Mouse (Mus musculus): Measurements from ENCODE around the gene Pten. TPM values are rescaled to one million over a fixed set of nuclear protein-coding genes. Genes with fewer than 3 reads are reported as not detected.

Pten gene
- total RNA-seq (2021): 100 to 1,000 TPM; 110 to 112 TPM
- long read RNA-seq, full-length matches to known transcripts: 56 of 72 reads
- long read RNA-seq, partial matches to known transcripts: 9 of 72 reads
- long read RNA-seq, other reads (novel, unspliced or antisense): 7 of 72 reads

- DNase-seq (ENCODE audit: low spot score in 2 of 2): peak; percentile 97 to 98
Measured at GRCm38 (mm10) chr19:32756900-32757725, at the start of gene Pten. TSS of gene Pten (plus strand) at chr19:32757497.

- DNase-seq (ENCODE audit: low spot score in 2 of 2): no peak
Measured at GRCm38 (mm10) chr19:32708996-32709395, 48.3 kb upstream of the Pten start.

GRCm38 (mm10) chr19:32710288-32710687, 47.0 kb upstream of the Pten start:
- no peak for DNase-seq (ENCODE audit: low spot score in 2 of 2)

GRCm38 (mm10) chr19:32711761-32712541, 45.3 kb upstream of the Pten start:
- peak; percentile 89 to 93 for DNase-seq (ENCODE audit: low spot score in 2 of 2)

- DNase-seq (ENCODE audit: low spot score in 2 of 2): peak; percentile 62 to 83
Measured at GRCm38 (mm10) chr19:32712588-32713042, 44.7 kb upstream of the Pten start.

- no peak for DNase-seq (ENCODE audit: low spot score in 2 of 2)
Measured at GRCm38 (mm10) chr19:32713471-32713870, 43.8 kb upstream of the Pten start.

GRCm38 (mm10) chr19:32715201-32715600, 42.1 kb upstream of the Pten start:
- peak; percentile 46 to 86 for DNase-seq (ENCODE audit: low spot score in 2 of 2)

GRCm38 (mm10) chr19:32715681-32716080, 41.6 kb upstream of the Pten start:
- DNase-seq (ENCODE audit: low spot score in 2 of 2): no peak

- no peak for DNase-seq (ENCODE audit: low spot score in 2 of 2)
Measured at GRCm38 (mm10) chr19:32717590-32717989, 39.7 kb upstream of the Pten start.

- DNase-seq (ENCODE audit: low spot score in 2 of 2): no peak
Measured at GRCm38 (mm10) chr19:32720319-32720718, 37.0 kb upstream of the Pten start.

- DNase-seq (ENCODE audit: low spot score in 2 of 2): no peak
Measured at GRCm38 (mm10) chr19:32723817-32724216, 33.5 kb upstream of the Pten start.

GRCm38 (mm10) chr19:32726451-32727325, 30.6 kb upstream of the Pten start:
- no peak for DNase-seq (ENCODE audit: low spot score in 2 of 2)

GRCm38 (mm10) chr19:32729785-32730184, 27.5 kb upstream of the Pten start:
- DNase-seq (ENCODE audit: low spot score in 2 of 2): no peak

- no peak for DNase-seq (ENCODE audit: low spot score in 2 of 2)
Measured at GRCm38 (mm10) chr19:32732922-32733321, 24.4 kb upstream of the Pten start.

- no peak for DNase-seq (ENCODE audit: low spot score in 2 of 2)
Measured at GRCm38 (mm10) chr19:32737844-32738243, 19.5 kb upstream of the Pten start.

GRCm38 (mm10) chr19:32739686-32740085, 17.6 kb upstream of the Pten start, which contains the start of gene Atad1:
TSS of gene Atad1 (minus strand) at chr19:32739786.
- DNase-seq (ENCODE audit: low spot score in 2 of 2): no peak

- DNase-seq (ENCODE audit: low spot score in 2 of 2): no peak
Measured at GRCm38 (mm10) chr19:32740641-32741345, 16.5 kb upstream of the Pten start.

- peak; percentile 20 to 63 for DNase-seq (ENCODE audit: low spot score in 2 of 2)
Measured at GRCm38 (mm10) chr19:32749425-32749824, 7.9 kb upstream of the Pten start.

GRCm38 (mm10) chr19:32752357-32752756, 4.9 kb upstream of the Pten start:
- no peak for DNase-seq (ENCODE audit: low spot score in 2 of 2)

GRCm38 (mm10) chr19:32753386-32753785, 3.9 kb upstream of the Pten start:
- no peak for DNase-seq (ENCODE audit: low spot score in 2 of 2)
